Mouse (Mus musculus): ENCODE results near the gene Matn1.

Gene Matn1

DNA sequence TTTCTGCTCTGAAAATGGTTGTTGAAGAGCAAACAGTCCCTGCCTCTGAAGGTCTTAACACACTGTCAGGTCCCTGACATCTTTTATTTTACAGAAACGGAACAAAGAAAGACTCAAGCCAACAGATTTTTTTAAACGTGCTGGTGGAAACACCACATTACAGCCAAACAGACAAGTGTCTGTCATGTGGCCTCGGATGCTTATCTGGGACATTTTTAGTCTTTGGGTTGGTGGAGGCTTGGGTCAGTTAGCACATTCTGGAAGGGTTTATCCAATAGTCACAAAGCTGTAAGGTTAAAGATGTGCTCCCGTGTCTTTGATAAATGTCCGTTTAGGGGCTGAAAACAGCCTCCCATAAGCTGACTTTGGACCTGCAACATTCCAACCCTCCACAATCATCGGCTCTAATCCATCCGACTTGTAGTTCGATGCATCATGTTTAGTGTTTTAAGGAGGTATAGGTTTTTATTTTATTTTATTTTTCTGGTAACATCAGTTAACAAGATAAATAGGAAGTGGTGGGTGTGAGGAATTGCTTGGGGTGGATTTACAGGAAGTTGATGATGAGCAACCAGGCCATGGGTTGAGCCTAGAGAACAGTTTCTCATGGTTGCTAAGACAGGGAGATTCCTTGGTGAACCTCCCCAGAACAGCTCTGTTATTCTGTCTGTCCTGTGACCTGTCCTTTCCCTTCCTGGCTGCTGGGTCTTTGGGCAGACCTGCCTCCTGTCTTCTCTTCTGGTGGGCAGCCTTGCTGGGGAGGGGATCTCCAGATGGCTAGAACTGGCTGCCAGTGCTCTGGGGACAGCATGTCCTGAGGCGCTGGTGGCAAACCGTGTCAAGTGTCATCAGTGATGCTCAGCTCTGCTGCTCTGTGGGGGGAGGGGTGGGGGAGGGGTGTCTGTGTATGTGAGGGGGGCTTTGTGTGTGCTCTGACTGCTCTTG, 25.1 kb upstream of the Matn1 start:
- DNase-seq = no peak

DNA sequence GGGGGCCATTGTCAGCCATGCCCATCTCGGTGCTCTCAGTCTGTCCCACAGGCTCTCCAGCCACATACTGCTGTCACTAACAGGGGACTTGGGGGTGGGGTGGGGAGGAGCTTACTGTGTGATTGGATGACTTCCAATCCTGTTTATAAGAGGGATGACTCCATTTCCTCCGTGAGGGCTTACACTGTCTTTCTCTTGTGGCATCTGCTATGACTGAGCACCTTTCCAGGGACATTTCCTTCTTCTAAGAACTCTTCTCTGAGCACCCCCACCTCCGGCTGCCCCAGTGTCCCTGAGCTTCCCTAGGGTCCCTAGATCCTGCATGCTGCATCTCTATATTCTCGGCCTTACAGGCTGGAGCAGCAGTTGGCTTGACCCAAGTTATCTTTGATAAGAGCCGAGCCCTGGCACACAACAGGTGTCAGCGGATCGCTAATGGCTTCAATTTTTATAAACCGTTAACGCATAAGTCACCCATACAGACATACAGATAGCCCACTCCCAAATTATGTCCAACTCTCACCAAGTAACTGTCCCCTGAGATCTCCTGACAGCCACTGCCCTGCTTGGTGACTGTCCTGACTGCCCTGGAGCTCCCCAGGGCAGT, 24.3 kb upstream of the Matn1 start:
- DNase-seq = no peak

DNA sequence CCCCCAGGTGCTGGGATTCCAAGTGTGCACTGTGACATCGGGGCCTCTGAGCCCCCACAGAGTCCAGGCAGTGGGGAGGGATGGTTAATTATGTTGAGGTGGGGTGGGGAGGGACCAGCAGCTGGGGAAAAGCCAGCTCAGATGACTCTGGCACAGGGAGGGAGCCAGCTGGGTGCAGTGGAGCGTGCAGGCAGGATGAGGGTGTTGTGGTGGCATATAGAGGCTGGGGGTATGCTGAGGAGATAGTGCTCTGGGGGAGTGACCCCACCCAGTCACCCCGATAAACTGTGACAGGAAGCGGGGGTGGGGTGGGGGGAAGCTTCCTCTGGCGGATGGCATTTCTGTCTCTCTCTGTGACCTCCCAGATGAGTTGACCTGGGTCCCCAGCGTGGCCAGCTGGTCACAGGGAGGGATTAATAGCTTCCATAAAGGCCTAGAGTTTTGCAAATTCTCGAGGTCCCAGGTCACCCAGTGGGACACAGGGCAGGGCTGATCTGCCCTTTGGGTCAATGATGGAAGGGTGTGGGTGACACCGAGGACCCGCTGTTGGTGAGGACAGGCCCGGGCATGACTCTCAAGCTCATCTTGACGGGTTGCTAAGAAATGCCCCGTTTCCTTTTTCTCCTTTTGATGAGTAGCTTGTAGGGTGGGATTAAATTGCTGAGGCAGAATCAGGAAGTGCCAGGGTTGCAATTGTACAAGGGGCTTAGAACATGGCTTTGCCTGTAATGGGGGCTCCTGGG, 23.1 kb upstream of the Matn1 start:
- DNase-seq = peak; percentile 32

DNA sequence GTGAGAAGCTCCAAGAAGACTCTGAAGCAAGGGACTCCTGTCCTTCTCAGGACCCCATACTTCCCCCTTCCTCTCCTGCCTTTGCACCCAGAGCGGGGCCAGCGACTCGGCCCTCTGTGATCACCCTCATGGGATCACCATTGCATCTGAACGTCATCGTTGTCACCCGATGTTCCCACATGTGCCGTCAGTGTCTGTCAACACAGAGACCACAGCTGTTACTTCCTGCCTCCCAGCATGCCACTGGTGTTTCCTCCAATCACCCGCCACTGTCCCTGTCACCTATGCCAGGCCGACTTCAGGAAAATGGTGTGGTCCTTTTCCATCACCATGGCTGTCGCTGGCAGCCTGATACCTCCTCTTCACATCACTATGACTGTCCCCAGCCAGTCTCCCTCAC, 22.2 kb upstream of the Matn1 start:
- DNase-seq = no peak

DNA sequence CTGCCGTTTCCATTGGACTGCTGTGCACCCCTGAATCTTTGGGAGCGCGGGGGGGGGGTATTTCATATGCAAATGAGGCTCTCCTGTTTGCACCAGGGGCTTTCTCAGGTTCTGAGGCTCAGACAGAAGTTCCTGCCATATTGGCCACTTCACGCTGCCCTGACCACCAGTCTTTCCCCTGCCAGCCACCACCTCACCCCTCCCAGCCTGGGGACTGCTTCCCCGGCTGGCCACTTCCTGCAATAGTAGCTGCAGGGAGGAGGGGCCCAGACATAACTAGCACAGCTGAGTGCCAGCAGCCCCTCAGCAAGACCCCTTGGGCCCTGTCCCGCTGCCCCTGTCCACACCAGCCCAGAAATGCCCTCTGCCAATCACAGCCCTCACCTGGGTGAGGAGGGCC, 17.9 kb upstream of the Matn1 start:
- DNase-seq = no peak

DNA sequence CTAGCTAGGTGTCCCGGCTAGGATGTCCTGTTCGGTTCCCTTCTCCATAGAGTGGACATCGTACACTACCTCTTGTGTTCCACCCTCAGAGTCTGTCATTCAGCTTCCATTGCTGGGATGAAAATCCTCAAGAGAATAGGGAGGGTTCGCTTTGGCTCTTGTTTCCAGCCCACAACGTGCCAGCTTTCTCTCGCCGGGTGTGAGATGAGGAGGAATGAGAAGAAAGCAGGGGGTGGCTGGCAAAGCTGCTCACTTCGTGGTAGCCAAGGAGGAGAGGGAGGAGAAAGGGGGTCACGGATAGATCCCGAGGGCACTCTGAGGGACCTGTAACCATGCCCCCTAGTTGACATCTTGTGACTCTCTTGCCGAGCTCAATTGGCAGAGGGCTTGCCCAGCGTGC, 16.4 kb upstream of the Matn1 start:
- no peak for DNase-seq

DNA sequence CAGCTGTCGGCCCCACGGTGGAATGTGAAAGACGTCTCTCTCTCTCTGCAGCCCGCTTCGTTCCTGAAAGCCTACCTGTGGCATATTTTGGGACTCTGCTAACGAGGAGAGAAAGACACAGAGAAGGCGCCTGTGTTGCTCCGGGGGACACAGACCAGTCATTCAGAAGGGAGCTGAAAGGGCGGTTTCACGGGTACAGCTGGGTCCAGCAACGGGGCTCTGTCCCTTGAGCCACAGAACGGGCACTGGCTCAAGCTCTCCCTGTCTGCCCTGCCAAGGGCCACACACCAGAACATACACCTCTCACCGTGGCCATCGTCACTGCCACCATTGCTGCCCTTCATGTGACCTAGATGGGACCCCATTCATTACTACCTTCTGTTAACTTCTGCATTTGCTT, 1.5 kb upstream of the Matn1 start:
- DNase-seq = no peak

DNA sequence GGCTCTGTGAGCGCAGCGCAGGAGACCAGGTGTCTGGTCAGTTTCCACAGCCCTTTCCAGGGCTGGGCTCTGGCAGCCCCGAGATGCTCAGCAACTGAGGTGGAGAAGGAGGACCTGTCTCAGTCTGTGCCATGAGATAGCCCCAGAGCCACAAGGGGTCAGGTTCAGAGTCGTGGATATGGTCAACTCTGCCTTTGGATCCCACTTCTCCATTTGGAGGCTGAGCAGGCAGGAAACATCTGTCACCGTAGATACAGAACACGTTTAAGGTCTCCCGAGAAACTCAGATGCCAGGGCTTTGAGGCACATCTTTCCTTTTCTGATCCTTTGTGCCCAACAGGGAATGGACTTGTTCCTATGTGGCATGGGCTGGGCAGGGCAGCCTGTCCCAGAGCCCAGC, 594 bp downstream of the Matn1 start:
- no peak for DNase-seq

DNA sequence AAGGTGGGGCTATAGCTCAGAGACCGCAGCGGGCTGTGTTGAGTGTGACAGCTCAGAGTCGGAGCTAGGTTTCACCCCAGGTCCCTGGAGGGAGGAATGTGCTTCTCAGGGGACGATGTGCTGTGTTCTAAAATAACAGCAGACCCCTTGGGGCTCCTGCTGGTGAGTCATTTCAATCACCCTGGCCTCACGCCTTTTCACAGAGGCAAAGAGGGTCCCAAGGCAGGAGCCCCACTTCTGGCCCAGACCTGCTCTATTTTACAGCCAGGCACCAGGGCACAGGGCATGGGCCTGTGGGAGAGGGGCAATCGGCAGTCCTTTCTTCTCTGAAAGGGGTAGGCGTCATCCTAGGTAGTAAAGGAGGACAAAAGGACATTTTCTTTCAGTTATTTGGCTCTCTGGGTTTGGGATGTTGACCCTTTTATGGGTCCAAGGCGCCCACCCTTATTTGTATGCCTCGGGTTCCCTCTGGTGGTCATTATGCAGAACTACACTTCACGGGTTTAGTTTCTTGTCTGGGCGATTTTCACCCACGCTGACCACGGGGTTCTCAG, 3.0 kb downstream of the Matn1 start:
- DNase-seq = peak; percentile 31

DNA sequence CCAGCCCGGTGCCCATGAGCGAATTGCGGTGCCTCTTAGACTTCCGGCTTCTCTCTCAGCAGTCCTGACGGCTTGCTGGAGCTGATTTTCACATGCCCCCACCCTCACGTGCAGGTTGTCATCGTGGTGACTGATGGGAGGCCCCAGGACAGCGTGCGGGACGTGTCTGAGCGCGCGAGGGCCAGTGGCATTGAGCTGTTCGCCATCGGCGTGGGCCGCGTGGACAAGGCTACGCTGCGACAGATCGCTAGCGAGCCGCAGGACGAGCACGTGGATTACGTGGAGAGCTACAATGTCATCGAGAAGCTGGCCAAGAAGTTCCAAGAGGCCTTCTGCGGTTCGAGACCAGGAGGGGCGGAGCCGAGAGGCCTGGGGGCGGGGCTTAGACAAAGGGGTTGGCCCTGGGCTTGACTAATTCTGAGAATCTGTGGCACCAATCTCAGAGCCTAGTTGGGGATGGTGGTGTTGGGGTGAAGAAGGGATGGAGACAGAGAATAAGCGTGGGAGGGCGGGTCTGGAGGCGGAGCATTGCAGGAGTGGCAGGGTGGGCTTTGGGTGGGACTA, 5.7 kb downstream of the Matn1 start:
- DNase-seq = no peak

DNA sequence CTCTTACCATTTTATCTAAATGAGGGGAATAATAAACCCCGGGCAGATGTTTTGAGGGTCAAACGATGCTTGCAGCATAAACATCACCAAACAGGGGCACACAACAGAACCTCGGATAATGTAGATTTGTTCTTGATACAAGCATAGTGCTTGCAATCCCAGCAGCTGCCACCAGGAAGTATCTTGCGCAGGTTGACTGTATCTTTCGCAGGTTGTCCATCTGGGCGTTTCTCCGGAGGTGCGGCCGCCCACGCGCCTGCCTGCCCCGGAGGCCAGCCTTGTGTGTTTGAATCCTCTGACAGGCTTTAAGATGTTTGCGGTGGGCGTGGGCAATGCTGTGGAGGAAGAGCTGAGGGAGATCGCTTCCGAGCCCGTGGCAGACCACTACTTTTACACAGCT, 8.3 kb downstream of the Matn1 start:
- DNase-seq = peak; percentile 54

DNA sequence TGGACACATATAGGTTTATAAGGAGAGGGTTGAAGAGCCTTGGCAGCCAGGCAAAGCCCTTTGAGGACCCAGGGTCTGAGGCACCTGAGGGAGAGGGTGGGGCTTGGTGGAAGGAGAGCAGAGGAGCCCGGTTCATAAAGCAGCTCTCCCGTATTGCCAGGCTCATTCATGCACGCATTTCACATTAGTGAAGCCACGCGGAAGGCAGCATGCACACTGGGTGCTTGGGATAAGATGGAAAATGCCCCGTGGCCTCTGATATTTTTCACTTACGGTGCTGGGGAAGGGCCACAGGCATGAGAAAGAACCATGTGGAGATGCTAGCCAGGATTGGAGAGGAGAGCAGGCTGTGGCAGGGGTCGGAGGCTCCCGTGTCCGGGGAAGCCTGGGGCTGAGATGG, 13.0 kb downstream of the Matn1 start:
- DNase-seq = no peak

DNA sequence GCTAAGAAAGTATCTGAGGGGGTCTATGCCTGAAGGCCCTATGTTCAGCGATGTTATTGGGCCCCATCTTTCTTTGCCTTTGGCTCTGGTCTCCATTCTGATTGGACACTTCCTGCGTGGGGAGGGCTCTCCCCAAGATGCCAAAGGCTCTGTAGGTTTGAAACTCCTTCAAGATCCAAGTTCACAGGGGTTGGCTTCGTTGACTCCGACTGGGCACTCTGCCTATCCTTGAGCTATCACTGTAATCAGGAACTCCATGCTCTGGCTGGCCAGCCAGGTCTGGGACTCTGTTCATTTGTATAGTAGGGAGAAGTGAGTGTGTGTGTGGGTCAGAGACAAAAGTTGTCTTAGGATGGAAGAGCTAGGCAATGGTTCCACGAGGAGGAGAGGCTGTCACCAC, 14.6 kb downstream of the Matn1 start:
- no peak for DNase-seq

DNA sequence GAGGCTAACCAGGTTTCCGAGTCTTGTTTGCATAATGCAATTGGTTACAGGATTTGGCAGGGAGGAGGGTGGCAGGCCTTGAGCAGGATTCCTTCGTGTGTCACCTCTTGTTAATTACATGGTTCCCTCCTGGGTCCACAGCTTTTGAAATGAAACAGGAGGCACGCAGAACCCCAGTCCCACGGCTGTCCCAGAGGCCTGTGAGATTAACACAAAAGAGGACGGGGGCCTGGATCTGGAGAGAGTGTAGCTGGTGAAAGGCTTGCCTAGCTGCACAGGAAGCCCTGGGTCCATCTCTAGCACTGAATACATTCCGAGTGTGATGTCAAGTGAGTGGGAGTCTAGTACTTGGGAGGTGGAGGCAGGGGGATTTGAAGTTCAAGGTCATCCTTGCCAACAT, 15.5 kb downstream of the Matn1 start:
- DNase-seq = no peak

DNA sequence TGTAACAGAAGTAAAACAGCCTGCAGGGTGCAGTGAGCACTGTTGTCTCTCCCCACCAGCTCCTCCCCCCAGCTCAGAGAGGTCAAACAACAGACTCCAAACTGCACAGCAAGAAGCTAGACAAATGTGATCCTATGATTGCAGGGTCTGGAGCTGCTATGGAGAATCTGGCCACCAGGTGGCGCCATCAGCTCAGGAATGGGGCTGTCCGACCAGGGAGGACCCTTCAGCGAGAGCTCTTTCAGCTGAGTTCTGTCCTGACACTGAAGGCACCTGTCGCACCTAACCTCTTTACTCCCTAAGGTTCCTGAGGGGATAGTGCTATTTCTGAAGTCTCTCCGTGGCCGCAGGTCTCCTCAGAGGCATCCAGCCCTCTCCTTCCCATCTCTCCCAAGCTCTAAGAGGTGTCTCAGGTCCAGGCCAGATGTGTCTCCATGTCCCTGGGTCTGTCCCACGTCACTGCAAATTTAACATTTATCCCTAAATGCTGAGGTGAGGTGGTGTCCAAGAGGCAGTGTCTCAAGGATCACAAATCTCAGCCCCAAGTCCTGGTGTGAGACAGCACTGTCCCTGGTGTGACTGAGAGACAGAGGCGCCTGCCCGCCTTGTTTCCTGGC, 16.0 kb downstream of the Matn1 start:
- peak; percentile 91 for DNase-seq

DNA sequence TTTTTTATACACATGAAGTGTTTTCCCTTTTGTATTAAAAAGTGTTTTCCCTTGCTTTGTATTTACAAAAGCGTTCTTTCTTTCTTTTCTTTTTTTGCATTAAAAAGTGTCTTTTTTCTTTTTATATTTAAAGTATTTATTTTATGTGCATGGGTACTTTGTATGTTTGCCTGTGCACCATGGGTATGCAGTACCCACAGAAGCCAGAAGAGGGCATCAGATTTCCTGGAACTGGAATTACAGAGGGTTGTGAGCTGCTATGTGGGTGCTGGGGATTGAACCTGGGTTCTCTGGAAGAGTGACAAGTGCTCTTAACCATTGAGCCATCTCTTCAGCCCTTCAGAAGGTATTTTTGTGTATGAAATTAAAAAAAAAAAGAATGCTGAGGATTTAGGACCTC, 27.1 kb downstream of the Matn1 start:
- no peak for DNase-seq

DNA sequence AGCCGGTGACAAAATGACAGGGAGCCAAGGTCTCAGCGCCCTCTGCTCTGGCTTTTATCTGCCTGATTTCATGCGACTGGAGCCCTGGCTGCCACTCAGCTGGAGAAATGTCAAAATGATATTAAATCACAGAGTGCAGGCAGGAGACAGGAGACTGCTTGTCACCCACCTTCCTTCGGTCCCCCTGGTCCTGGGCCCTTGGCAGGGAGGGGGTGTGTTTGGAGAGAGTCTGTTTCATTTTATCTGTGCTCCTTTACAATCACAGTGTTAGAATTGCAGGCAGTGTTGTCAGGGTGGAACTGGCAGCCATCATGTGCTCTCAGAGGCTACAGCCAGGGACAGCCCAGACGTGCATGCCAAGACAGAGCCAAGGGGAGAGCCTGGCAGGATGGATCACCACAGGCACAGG, 28.2 kb downstream of the Matn1 start:
- no peak for DNase-seq

DNA sequence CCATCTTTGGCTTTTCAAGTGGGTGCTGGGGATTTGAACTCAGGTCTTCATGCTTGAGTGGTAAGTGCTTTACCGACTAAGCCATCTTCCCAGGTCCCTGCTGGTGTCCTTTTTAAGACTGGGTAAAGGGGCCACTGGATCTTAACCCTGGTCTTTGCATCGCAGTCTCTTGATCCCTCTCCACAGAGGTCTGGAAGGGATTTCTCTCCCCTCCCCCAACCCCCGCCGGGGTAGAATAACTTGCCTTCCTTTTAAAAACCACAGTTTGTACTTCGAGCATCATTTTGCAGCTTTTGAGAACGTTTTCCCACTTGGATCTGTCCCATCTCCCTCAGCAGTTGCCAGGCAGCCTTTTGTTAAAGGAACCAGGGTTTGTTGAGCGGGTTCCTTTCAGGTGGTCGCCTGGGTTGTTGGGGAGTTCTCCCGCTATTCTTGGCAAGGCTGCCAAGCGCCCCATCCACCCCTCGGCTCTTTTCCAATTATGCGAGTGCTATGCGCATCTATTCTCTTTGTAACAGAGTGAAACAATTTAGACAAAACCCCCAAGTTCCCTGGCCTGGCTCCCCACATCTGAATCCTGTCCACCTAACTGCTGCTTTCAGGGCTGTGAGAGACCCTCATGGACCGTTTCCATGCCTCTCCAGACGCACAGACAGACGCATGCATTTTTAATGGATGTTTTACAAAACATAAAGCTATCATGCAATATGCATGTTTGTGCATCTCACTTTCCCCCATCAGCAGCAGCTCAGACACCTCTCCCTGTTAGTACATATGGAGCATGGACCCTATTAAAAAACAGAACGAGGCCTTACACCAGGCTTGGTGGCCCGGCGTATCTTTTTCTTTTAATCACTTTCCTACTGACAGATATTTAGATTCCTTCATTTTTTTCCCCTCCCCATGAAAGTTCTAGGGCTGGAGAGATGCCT, 29.4 kb downstream of the Matn1 start:
- DNase-seq = no peak

DNA sequence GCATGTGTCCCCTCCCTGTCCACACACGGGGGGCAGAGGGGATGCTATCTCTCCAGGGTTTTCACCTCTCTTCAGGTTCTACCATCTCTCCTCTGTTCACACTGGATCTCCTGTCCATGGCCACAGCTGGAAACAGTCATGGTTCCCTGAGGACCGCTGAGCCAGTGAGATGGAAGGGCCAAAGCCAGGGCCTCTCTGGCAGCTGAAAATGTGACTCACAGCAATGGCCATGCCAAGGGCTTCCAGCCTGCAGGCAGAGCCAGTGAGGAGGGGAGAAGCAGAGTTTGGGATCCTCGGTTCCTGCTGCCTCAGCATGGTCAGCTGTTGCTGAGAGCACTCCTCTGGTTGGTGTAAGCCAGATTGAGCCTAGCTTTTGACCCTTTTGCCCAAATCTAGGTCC, 34.8 kb downstream of the Matn1 start:
- no peak for DNase-seq

DNA sequence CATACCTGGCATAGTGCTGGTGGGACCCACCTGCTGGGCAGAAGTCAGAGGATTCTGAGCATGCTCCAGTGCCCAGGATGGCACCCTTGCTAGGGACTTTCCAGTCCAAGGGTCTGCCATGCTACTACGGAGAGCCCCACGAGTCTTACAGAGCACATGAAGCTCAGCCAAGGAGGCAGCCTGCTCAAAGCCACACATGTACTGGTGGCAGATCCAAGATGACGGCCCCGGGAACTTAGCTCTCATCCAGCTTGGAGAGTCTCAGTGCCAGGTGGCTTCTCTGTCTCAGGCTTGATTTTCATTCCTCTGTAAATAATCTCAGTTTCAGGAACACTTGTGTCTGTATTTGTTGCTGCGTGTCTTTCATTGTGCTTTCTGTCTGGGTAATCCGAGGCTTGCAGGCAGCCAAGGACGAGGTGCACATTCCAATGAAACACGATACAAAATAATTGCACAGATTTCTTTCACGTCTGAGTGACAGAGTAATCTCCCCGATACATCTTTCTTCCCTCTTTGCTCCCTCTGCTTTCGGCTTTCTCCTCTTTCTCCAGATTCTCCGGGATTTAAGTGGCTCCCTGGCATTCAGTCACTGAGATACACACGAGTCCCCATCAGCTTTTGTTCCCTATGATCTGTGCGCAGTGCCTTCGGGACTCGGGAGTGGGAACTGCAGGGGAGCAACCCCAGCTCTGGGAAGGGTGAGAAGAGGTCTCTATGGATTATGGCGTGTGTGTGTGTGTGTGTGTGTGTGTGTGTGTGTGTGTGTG, 40.4 kb downstream of the Matn1 start:
- no peak for DNase-seq

DNA sequence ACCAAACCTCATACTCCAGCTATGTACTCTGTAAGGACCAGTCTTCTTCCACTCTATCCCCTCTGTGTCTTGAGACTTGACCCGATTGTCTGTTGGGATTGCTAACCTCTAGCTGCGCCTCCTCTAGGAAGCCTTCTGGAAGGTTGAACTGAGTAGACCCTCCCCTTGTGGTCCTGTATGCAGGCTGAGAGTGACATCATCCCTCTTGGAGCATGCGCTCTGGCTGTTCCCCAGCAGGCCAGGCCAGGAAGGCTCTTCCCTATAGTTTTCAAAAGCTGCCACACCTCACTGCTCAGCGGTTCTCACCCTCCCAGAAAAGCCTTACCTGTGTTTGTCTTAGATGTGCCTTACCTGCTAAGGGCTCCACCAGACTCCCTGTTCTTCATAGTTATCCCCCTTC, 42.9 kb downstream of the Matn1 start:
- DNase-seq = no peak
